Mouse (Mus musculus) limb, embryonic 12.5 days (tissue): ENCODE data around the gene Celf2. TPM values are rescaled to one million over a fixed set of nuclear protein-coding genes. Genes with fewer than 3 reads are reported as not detected.

Experiments
- ATAC-seq: fragments of 200-750 bp; cut with Nextera tagmentation; 2 replicates; pipeline ENCODE4 v1.8.0; 2017; ENCODE audit warnings: low read depth, moderate TSS enrichment; ENCODE audit not compliant: insufficient number of reproducible peaks, insufficient read depth, low FRiP score, low TSS enrichment
- H3K27ac ChIP-seq: fragments of 300-500 bp; sonication (generic); 2 replicates; pipeline ENCODE4 v1.5.1; 2016; ENCODE audit warnings: mild to moderate bottlenecking, moderate library complexity
- H3K27me3 ChIP-seq: fragments of 300-500 bp; sonication (generic); 2 replicates; pipeline ENCODE4 v1.6.1; 2016; ENCODE audit warnings: mild to moderate bottlenecking, moderate library complexity
- H3K36me3 ChIP-seq: fragments of 300-500 bp; sonication (generic); 2 replicates; pipeline ENCODE4 v1.6.1; 2016; ENCODE audit warnings: mild to moderate bottlenecking, moderate library complexity
- H3K4me1 ChIP-seq: fragments of 300-500 bp; sonication (generic); replicated peaks from 2 replicates; pipeline ENCODE4 v1.6.1; 2016
- H3K4me2 ChIP-seq: fragments of 300-500 bp; sonication (generic); 2 replicates; pipeline ENCODE4 v1.6.1; 2016; ENCODE audit warnings: mild to moderate bottlenecking, moderate library complexity
- H3K4me3 ChIP-seq: fragments of 300-500 bp; sonication (generic); replicated peaks from 2 replicates; pipeline ENCODE4 v1.5.1; 2016; ENCODE audit warnings: mild to moderate bottlenecking
- H3K9ac ChIP-seq: fragments of 300-500 bp; sonication (generic); replicated peaks from 2 replicates; pipeline ENCODE4 v1.6.1; 2016; ENCODE audit warnings: mild to moderate bottlenecking, moderate library complexity
- H3K9me3 ChIP-seq: fragments of 300-500 bp; sonication (generic); 2 replicates; pipeline ENCODE4 v1.6.1; 2016; ENCODE audit warnings: mild to moderate bottlenecking, moderate library complexity
- WGBS: fragments of 180-500 bp; shearing (Covaris S2); methylation state at CpG from one replicate; pipeline ENCODE4 v1.1.7; 2016; 5-methylcytosine and 5-hydroxymethylcytosine counted together
- polyA plus RNA-seq: library from polyadenylated mRNA; unstranded; fragments of >200 nt; fragmentation: Nextera tagmentation; extraction: Ambion mirVana; gene quantifications from 2 replicates; pipeline ENCODE4 v1.2.1, GENCODE M21; 2016

Gene Celf2
- polyA plus RNA-seq, 1 experiment from 2014 or later: 35.6 TPM

- no peak overlapping the region for H3K4me3 ChIP-seq
- no peak overlapping the region for H3K27ac ChIP-seq
- no peak overlapping the region for H3K4me2 ChIP-seq
- no peak overlapping the region for H3K9ac ChIP-seq
- 90% methylated on average over 3 of the region's 3 CpGs for WGBS
- H3K36me3 ChIP-seq: no peaks in the 10 kb centered on the region
- H3K4me1 ChIP-seq: no peaks in the 10 kb centered on the region
- no peaks in the 10 kb centered on the region for H3K27me3 ChIP-seq
- ATAC-seq: no peak
- H3K9me3 ChIP-seq: no peaks in the 10 kb centered on the region
Observed at GRCm38 (mm10) chr2:6618856-6619255, 890.5 kb downstream of the Celf2 start.

- ATAC-seq: no peak
Observed at GRCm38 (mm10) chr2:6618450-6618849, 890.9 kb downstream of the Celf2 start.

GRCm38 (mm10) chr2:6604347-6604746, 905.0 kb downstream of the Celf2 start:
- H3K27me3 ChIP-seq: no peaks in the 10 kb centered on the region
- no peak overlapping the region for H3K4me3 ChIP-seq
- no peaks in the 10 kb centered on the region for H3K36me3 ChIP-seq
- no peak overlapping the region for H3K9ac ChIP-seq
- H3K4me2 ChIP-seq: no peak overlapping the region
- no peaks in the 10 kb centered on the region for H3K4me1 ChIP-seq
- no peaks in the 10 kb centered on the region for H3K9me3 ChIP-seq
- 91% methylated on average over 2 of the region's 2 CpGs for WGBS
- no peak overlapping the region for H3K27ac ChIP-seq
- no peak for ATAC-seq

More at GRCm38 (mm10) chr2:6618450-6618849, 890.9 kb downstream of the Celf2 start:
- no peaks in the 10 kb centered on the region for H3K36me3 ChIP-seq
- no peak overlapping the region for H3K4me2 ChIP-seq
- 69% methylated on average over 1 of the region's 1 CpGs for WGBS
- H3K27ac ChIP-seq: no peak overlapping the region
- no peaks in the 10 kb centered on the region for H3K9me3 ChIP-seq
- H3K4me1 ChIP-seq: no peaks in the 10 kb centered on the region
- H3K9ac ChIP-seq: no peak overlapping the region
- no peaks in the 10 kb centered on the region for H3K27me3 ChIP-seq
- H3K4me3 ChIP-seq: no peak overlapping the region

GRCm38 (mm10) chr2:6603880-6604279, 905.5 kb downstream of the Celf2 start:
- ATAC-seq: no peak
- Histone ChIP-seq H3K4me2 (no peak overlapping the region), H3K9me3 (no peaks in the 10 kb centered on the region), H3K36me3 (no peaks in the 10 kb centered on the region), H3K9ac (no peak overlapping the region), H3K4me3 (no peak overlapping the region), H3K4me1 (no peaks in the 10 kb centered on the region), H3K27ac (no peak overlapping the region), H3K27me3 (no peaks in the 10 kb centered on the region)
- WGBS: 83% methylated on average over 6 of the region's 6 CpGs

- H3K9me3 ChIP-seq: no peaks in the 10 kb centered on the region
- H3K36me3 ChIP-seq: no peaks in the 10 kb centered on the region
- no peak overlapping the region for H3K4me3 ChIP-seq
- H3K27me3 ChIP-seq: no peaks in the 10 kb centered on the region
- H3K27ac ChIP-seq: no peak overlapping the region
- peaks cover 5% of the 10 kb centered on the region for H3K4me1 ChIP-seq
- 86% methylated on average over 4 of the region's 4 CpGs for WGBS
- H3K4me2 ChIP-seq: no peak overlapping the region
- ATAC-seq: no peak
- no peak overlapping the region for H3K9ac ChIP-seq
Observed at GRCm38 (mm10) chr2:6602163-6602562, 907.2 kb downstream of the Celf2 start.

- ATAC-seq: no peak
- Histone ChIP-seq H3K9ac (no peak overlapping the region), H3K9me3 (no peaks in the 10 kb centered on the region), H3K4me1 (peaks cover 13% of the 10 kb centered on the region), H3K4me2 (no peak overlapping the region), H3K27me3 (no peaks in the 10 kb centered on the region), H3K4me3 (no peak overlapping the region), H3K36me3 (no peaks in the 10 kb centered on the region), H3K27ac (no peak overlapping the region)
- WGBS: 96% methylated on average over 1 of the region's 1 CpGs
Observed at GRCm38 (mm10) chr2:6598879-6599167, 910.5 kb downstream of the Celf2 start.

GRCm38 (mm10) chr2:6598124-6598878, 911.1 kb downstream of the Celf2 start:
- no peak overlapping the region for H3K9ac ChIP-seq
- no peak overlapping the region for H3K4me2 ChIP-seq
- peaks cover 15% of the 10 kb centered on the region for H3K4me1 ChIP-seq
- H3K27ac ChIP-seq: no peak overlapping the region
- 85% methylated on average over 8 of the region's 8 CpGs for WGBS
- no peaks in the 10 kb centered on the region for H3K9me3 ChIP-seq
- H3K36me3 ChIP-seq: no peaks in the 10 kb centered on the region
- no peak overlapping the region for H3K4me3 ChIP-seq
- no peaks in the 10 kb centered on the region for H3K27me3 ChIP-seq
- no peak for ATAC-seq

GRCm38 (mm10) chr2:6594736-6595135, 914.6 kb downstream of the Celf2 start:
- H3K36me3 ChIP-seq: no peaks in the 10 kb centered on the region
- no peak overlapping the region for H3K4me3 ChIP-seq
- 21% methylated on average over 1 of the region's 1 CpGs for WGBS
- no peak overlapping the region for H3K9ac ChIP-seq
- no peaks in the 10 kb centered on the region for H3K27me3 ChIP-seq
- H3K4me1 ChIP-seq: peaks cover 15% of the 10 kb centered on the region
- no peak overlapping the region for H3K27ac ChIP-seq
- ATAC-seq: no peak
- no peak overlapping the region for H3K4me2 ChIP-seq
- H3K9me3 ChIP-seq: no peaks in the 10 kb centered on the region

GRCm38 (mm10) chr2:6594160-6594559, 915.2 kb downstream of the Celf2 start:
- Histone ChIP-seq H3K4me2 (no peak overlapping the region), H3K4me3 (no peak overlapping the region), H3K9ac (no peak overlapping the region), H3K27me3 (no peaks in the 10 kb centered on the region), H3K27ac (no peak overlapping the region), H3K36me3 (no peaks in the 10 kb centered on the region), H3K9me3 (no peaks in the 10 kb centered on the region), H3K4me1 (peaks cover 15% of the 10 kb centered on the region)
- 41% methylated on average over 3 of the region's 3 CpGs for WGBS
- ATAC-seq: 0 out of 2 replicates have a peak, but pooled peaks have one; percentile 18

- Histone ChIP-seq H3K9ac (no peak overlapping the region), H3K27me3 (no peaks in the 10 kb centered on the region), H3K4me2 (no peak overlapping the region), H3K4me1 (peaks cover 15% of the 10 kb centered on the region), H3K36me3 (no peaks in the 10 kb centered on the region), H3K9me3 (no peaks in the 10 kb centered on the region), H3K4me3 (no peak overlapping the region), H3K27ac (no peak overlapping the region)
- WGBS: 60% methylated on average over 14 of the region's 14 CpGs
- ATAC-seq: peak; percentile 53; the same call in 1 of the 2 replicates
Observed at GRCm38 (mm10) chr2:6593739-6594138, 915.6 kb downstream of the Celf2 start.

- Histone ChIP-seq H3K9me3 (no peaks in the 10 kb centered on the region), H3K9ac (no peak overlapping the region), H3K4me3 (no peak overlapping the region), H3K36me3 (no peaks in the 10 kb centered on the region), H3K27ac (no peak overlapping the region), H3K4me2 (no peak overlapping the region), H3K4me1 (peaks cover 6% of the 10 kb centered on the region), H3K27me3 (no peaks in the 10 kb centered on the region)
- 90% methylated on average over 10 of the region's 10 CpGs for WGBS
- ATAC-seq: 0 out of 2 replicates have a peak, but pooled peaks have one; percentile 42
Observed at GRCm38 (mm10) chr2:6586122-6586681, 923.2 kb downstream of the Celf2 start.
